In genomic region chr4:134758922-134759321, GRCm38 (mm10) we compare ENCODE assay signal across 21 mouse cellular contexts. TPM values are rescaled to one million over a fixed set of nuclear protein-coding genes. Genes with fewer than 3 reads are reported as not detected.
DNase-seq lines count a peak whose midpoint lies in the region; ATAC-seq and TF ChIP-seq lines count a peak whose summit lies in the region.
"Had no signal": no experiment of that assay in that cellular context is flagged by ENCODE, and none has a peak within 500 bp of the region (broad histone marks: within the 10 kb centered on the region; RNA-seq: fewer than 3 reads in every experiment).

No protein-coding gene starts in this region.

- intact Hi-C loops in gastrocnemius, postnatal 14 days (cut with DNase I; ENCODE audit: low total_unique reads) = no loop called here

- H3K36me3 ChIP-seq in liver, adult 2 months (ENCODE audit: control insufficient read depth, insufficient read depth, low read length) = no peaks in the 10 kb centered on the region
- H3K36me3 ChIP-seq in liver, embryonic 11.5 days (ENCODE audit: control insufficient read depth, insufficient read depth, low read length) = peaks cover 8% of the 10 kb centered on the region; the same call in 1 of the 2 replicates
- H3K36me3 ChIP-seq in macrophage (ENCODE audit: inconsistent target) = peaks cover 11% of the 10 kb centered on the region; the same call in 1 of the 2 replicates
- no peaks in the 10 kb centered on the region for H3K36me3 ChIP-seq in kidney, embryonic 16.5 days (ENCODE audit: insufficient read depth, low read length)
- H3K36me3 ChIP-seq: embryonic facial prominence, embryonic 10.5 days; forebrain, embryonic 15.5 days had no signal

- TF ChIP-seq POLR2A in liver, adult 2 months (IDR thresholded peaks at IDR 0.05; ENCODE audit: extremely low read depth, insufficient read depth, low read length) = no peak

- H3K9ac ChIP-seq in liver, adult 2 months (ENCODE audit: low read depth, low read length) = no peak overlapping the region
- peak overlapping the region; percentile 27; the same call in 1 of the 2 replicates for H3K9ac ChIP-seq in liver, embryonic 11.5 days (ENCODE audit: low read depth, low read length)
- H3K9ac ChIP-seq in kidney, embryonic 16.5 days (replicated peaks; ENCODE audit: low read length) = no peak overlapping the region
- H3K9ac ChIP-seq: forebrain, embryonic 15.5 days had no signal

- H3K4me1 ChIP-seq in liver, adult 2 months (ENCODE audit: control insufficient read depth, insufficient read depth, low read length) = peaks cover 29% of the 10 kb centered on the region
- H3K4me1 ChIP-seq in liver, embryonic 11.5 days (replicated peaks; ENCODE audit: control insufficient read depth, insufficient read depth, low read length) = peaks cover 88% of the 10 kb centered on the region
- H3K4me1 ChIP-seq in kidney, embryonic 16.5 days (ENCODE audit: insufficient read depth, low read length) = peaks cover 70% of the 10 kb centered on the region
- H3K4me1 ChIP-seq: forebrain, embryonic 15.5 days had no signal

- H3K79me2 ChIP-seq in liver, adult 2 months (ENCODE audit: control insufficient read depth, insufficient read depth, low read length) = peaks cover 18% of the 10 kb centered on the region
- H3K79me2 ChIP-seq in macrophage (ENCODE audit: inconsistent target) = peaks cover 89% of the 10 kb centered on the region

- no peak for TF ChIP-seq CTCF in liver, adult 2 months (IDR thresholded peaks at IDR 0.05; ENCODE audit: low read depth, low read length)

- peak overlapping the region; percentile 74 for H3K27ac ChIP-seq in liver, adult 2 months (replicated peaks; ENCODE audit: insufficient read depth, low read depth, low read length)
- peak overlapping the region; percentile 84 for H3K27ac ChIP-seq in liver, embryonic 11.5 days (ENCODE audit: low read depth, low read length)
- H3K27ac ChIP-seq in macrophage = peak overlapping the region; percentile 99
- H3K27ac ChIP-seq in kidney, embryonic 16.5 days (ENCODE audit: low read length) = no peak overlapping the region
- H3K27ac ChIP-seq: forebrain, embryonic 15.5 days; layer of hippocampus, adult 2 months had no signal

- no peak for ATAC-seq in liver, embryonic 11.5 days (replicated peaks; ENCODE audit: low FRiP score)
- ATAC-seq in kidney, embryonic 16.5 days (ENCODE audit: low FRiP score, low TSS enrichment) = no peak
- ATAC-seq: forebrain, embryonic 15.5 days; hindbrain, embryonic 16.5 days had no signal

- no peaks in the 10 kb centered on the region for H3K9me3 ChIP-seq in liver, embryonic 11.5 days (ENCODE audit: control insufficient read depth, low read length)
- H3K9me3 ChIP-seq in kidney, embryonic 16.5 days (ENCODE audit: low read length) = no peaks in the 10 kb centered on the region
- H3K9me3 ChIP-seq: embryonic facial prominence, embryonic 10.5 days; forebrain, embryonic 15.5 days had no signal

- peak overlapping the region; percentile 36 for H3K4me2 ChIP-seq in liver, embryonic 11.5 days
- no peak overlapping the region for H3K4me2 ChIP-seq in kidney, embryonic 16.5 days (replicated peaks; ENCODE audit: low read depth, low read length)
- H3K4me2 ChIP-seq: forebrain, embryonic 15.5 days had no signal

- no peaks in the 10 kb centered on the region for H3K27me3 ChIP-seq in liver, adult 2 months (ENCODE audit: control insufficient read depth, insufficient read depth, low read length)
- no peaks in the 10 kb centered on the region for H3K27me3 ChIP-seq in liver, embryonic 11.5 days (replicated peaks; ENCODE audit: control insufficient read depth, insufficient read depth, low read length)
- no peaks in the 10 kb centered on the region for H3K27me3 ChIP-seq in kidney, embryonic 16.5 days (ENCODE audit: insufficient read depth, low read length)
- H3K27me3 ChIP-seq: forebrain, embryonic 15.5 days had no signal

- H3K4me3 ChIP-seq in liver, adult 2 months (ENCODE audit: insufficient read depth, low read depth, low read length) = no peak overlapping the region
- no peak overlapping the region for H3K4me3 ChIP-seq in liver, embryonic 11.5 days (ENCODE audit: low read depth, low read length)
- no peak overlapping the region for H3K4me3 ChIP-seq in macrophage (ENCODE audit: inconsistent target)
- H3K4me3 ChIP-seq in kidney, embryonic 16.5 days (ENCODE audit: low read length) = no peak overlapping the region
- H3K4me3 ChIP-seq: embryonic facial prominence, embryonic 10.5 days; forebrain, embryonic 15.5 days; layer of hippocampus, adult 2 months had no signal

- DNase-seq in heart, adult 11 months = peak; percentile 92
- DNase-seq in heart, adult 9 months (ENCODE audit: low spot score in 2 of 2) = no peak
- no peak for DNase-seq in liver, adult 2 months (ENCODE audit: extremely low read depth, low read depth, low spot score)
- DNase-seq in liver = no peak
- DNase-seq in liver, embryonic 11.5 days (ENCODE audit: low spot score) = no peak
- DNase-seq in gastrocnemius, postnatal 14 days = no peak
- DNase-seq: adrenal gland, postnatal 25 days; cerebellum, adult 8-10 months; heart, postnatal 36 days; kidney, postnatal 14 days; layer of hippocampus, postnatal 36 days; lung, postnatal 10 days; right cerebral cortex, postnatal 14 days; spleen, adult 18-20 months; thymus, postnatal 36 days had no signal

- 92% methylated on average over 14 of the region's 14 CpGs for WGBS in liver, adult 2 months
- WGBS in liver, embryonic 11.5 days = 88% methylated on average over 14 of the region's 14 CpGs
- 94% methylated on average over 14 of the region's 14 CpGs for WGBS in macrophage (ENCODE audit: missing documents)
- WGBS in kidney, embryonic 16.5 days = 92% methylated on average over 14 of the region's 14 CpGs

RNA-seq across cellular contexts. Expression of gene Ldlrap1, which starts 8.9 kb away (rescaled TPM):
- total RNA-seq in liver, adult 2 months (2014; rRNA removed) = 6.5 and 7.4 TPM in 2 replicates
- polyA plus RNA-seq in liver, adult 2 months (2012; rRNA removed) = 19.8 and 21.1 TPM in 2 replicates
- 32.2 and 33.3 TPM in 2 replicates for polyA plus RNA-seq in liver, embryonic 11.5 days (2014; fragmentation: Nextera tagmentation; extraction: Ambion mirVana)
- total RNA-seq in macrophage (2018; cell fraction: chromatin; rRNA removed) = 100 to 1,000 TPM in 4 of 26 experiments, 10 to 100 TPM in 21, 1 to 10 TPM in 1; 5.4 to 129 (median 41.6) TPM
- total RNA-seq in macrophage (2018; cell fraction: cytosol; rRNA removed) = 10 to 100 TPM; 12.3 to 48.8 (median 35.4) TPM
- total RNA-seq in macrophage (2018; cell fraction: nucleus; rRNA removed) = 10 to 100 TPM in 25 of 26 experiments, 1 to 10 TPM in 1; 7.2 to 92.8 (median 27.8) TPM
- 34.2 to 76.5 TPM (median 43.1 TPM) in 3 replicates for polyA plus RNA-seq in macrophage (2018)
- total RNA-seq in gastrocnemius, postnatal 14 days (2021) = 10 to 100 TPM in 1 of 2 experiments, 1 to 10 TPM in 1; 9.2 to 10.2 TPM
- 21.7 and 23.1 TPM in 2 replicates for polyA plus RNA-seq in kidney, embryonic 16.5 days (2015; fragmentation: Nextera tagmentation; extraction: Ambion mirVana)

RNA-seq across cellular contexts. Expression of gene Man1c1, which starts 54.8 kb away (rescaled TPM):
- total RNA-seq in liver, adult 2 months (2014; rRNA removed) = 1.1 and 1.3 TPM in 2 replicates
- 0.86 and 1.1 TPM in 2 replicates for polyA plus RNA-seq in liver, adult 2 months (2012; rRNA removed)
- 3.9 and 4.1 TPM in 2 replicates for polyA plus RNA-seq in liver, embryonic 11.5 days (2014; fragmentation: Nextera tagmentation; extraction: Ambion mirVana)
- 100 to 1,000 TPM in 17 of 26 experiments, 10 to 100 TPM in 9; 23.6 to 264 (median 114) TPM for total RNA-seq in macrophage (2018; cell fraction: chromatin; rRNA removed)
- total RNA-seq in macrophage (2018; cell fraction: cytosol; rRNA removed) = 100 to 1,000 TPM in 12 of 26 experiments, 10 to 100 TPM in 14; 38.4 to 182 (median 88.7) TPM
- 100 to 1,000 TPM in 21 of 26 experiments, 10 to 100 TPM in 5; 58.9 to 299 (median 132) TPM for total RNA-seq in macrophage (2018; cell fraction: nucleus; rRNA removed)
- 82.3 to 124 TPM (median 103 TPM) in 3 replicates for polyA plus RNA-seq in macrophage (2018)
- total RNA-seq in gastrocnemius, postnatal 14 days (2021) = 1 to 10 TPM; 7.9 to 9.5 TPM
- polyA plus RNA-seq in kidney, embryonic 16.5 days (2015; fragmentation: Nextera tagmentation; extraction: Ambion mirVana) = 3.5 and 3.7 TPM in 2 replicates

Comparison
In these comparisons a context has a peak if more than half of its experiments do, and no peak if none do; other contexts are left out.
1. RNA of gene Man1c1, which starts 54.8 kb away (polyA plus RNA-seq): 82.3 to 124 TPM in macrophage; 3.9 to 4.1 TPM in liver, embryonic 11.5 days, 3.5 to 3.7 TPM in kidney, embryonic 16.5 days and 0.86 to 1.1 TPM in liver, adult 2 months; every median in the first group is over 10 times any median in the second.